Mouse (Mus musculus) intestine, embryonic 14.5 days (tissue): ENCODE data around the gene Tspan13. TPM values are rescaled to one million over a fixed set of nuclear protein-coding genes. Genes with fewer than 3 reads are reported as not detected.
A peak's percentile ranks its signal among the peaks of the same experiment; 100 is the strongest.

Source experiments
- ATAC-seq: fragments of 200-750 bp; cut with Nextera tagmentation; replicated peaks from 2 replicates; pipeline ENCODE4 v1.8.0; 2017; ENCODE audit warnings: low read depth, moderate number of reproducible peaks, moderate TSS enrichment, moderate library complexity; ENCODE audit not compliant: low FRiP score, low TSS enrichment
- DNase-seq: peaks from one replicate; pipeline ENCODE4 v3.0.0-alpha.2; 2018; ENCODE audit warnings: low spot score
- H3K27ac ChIP-seq: fragments of 300-500 bp; sonication (generic); 2 replicates; pipeline ENCODE4 v1.5.1; 2014; ENCODE audit warnings: low read depth, mild to moderate bottlenecking, control low read depth
- H3K27me3 ChIP-seq: fragments of 300-500 bp; sonication (generic); replicated peaks from 2 replicates; pipeline ENCODE4 v1.6.1; 2014; ENCODE audit warnings: low read length, control low read depth; ENCODE audit not compliant: control insufficient read depth, insufficient read depth
- H3K36me3 ChIP-seq: fragments of 300-500 bp; sonication (generic); 2 replicates; pipeline ENCODE4 v1.6.1; 2014; ENCODE audit warnings: low read length, control low read depth; ENCODE audit not compliant: control insufficient read depth, insufficient read depth
- H3K4me1 ChIP-seq: fragments of 300-500 bp; sonication (generic); replicated peaks from 2 replicates; pipeline ENCODE4 v1.6.1; 2014; ENCODE audit warnings: low read length, control low read depth, mixed read lengths; ENCODE audit not compliant: control insufficient read depth, insufficient read depth
- H3K4me2 ChIP-seq: fragments of 300-500 bp; sonication (generic); 2 replicates; pipeline ENCODE4 v1.6.1; 2014; ENCODE audit warnings: low read length
- H3K4me3 ChIP-seq: fragments of 300-500 bp; sonication (generic); 2 replicates; pipeline ENCODE4 v1.5.1; 2014; ENCODE audit warnings: low read depth, low read length, control low read depth, mixed read lengths
- H3K9ac ChIP-seq: fragments of 300-500 bp; sonication (generic); 2 replicates; pipeline ENCODE4 v1.6.1; 2014; ENCODE audit warnings: mild to moderate bottlenecking, low read length
- H3K9me3 ChIP-seq: fragments of 300-500 bp; sonication (generic); 2 replicates; pipeline ENCODE4 v1.6.1; 2016; ENCODE audit warnings: low read length, control low read depth; ENCODE audit not compliant: control insufficient read depth
- WGBS: fragments of 180-500 bp; shearing (Covaris S2); extraction: QIAGEN DNeasy Blood & Tissue Kit; methylation state at CpG from one replicate; pipeline ENCODE4 v1.1.7; 2014; 5-methylcytosine and 5-hydroxymethylcytosine counted together
- polyA plus RNA-seq: library from polyadenylated mRNA; unstranded; fragments of >200 nt; fragmentation: Nextera tagmentation; extraction: Ambion mirVana; gene quantifications from 2 replicates; pipeline ENCODE4 v1.2.1, GENCODE M21; 2014

Tspan13 gene
- polyA plus RNA-seq, 1 experiment from 2014 or later: 90.6 TPM

DNA sequence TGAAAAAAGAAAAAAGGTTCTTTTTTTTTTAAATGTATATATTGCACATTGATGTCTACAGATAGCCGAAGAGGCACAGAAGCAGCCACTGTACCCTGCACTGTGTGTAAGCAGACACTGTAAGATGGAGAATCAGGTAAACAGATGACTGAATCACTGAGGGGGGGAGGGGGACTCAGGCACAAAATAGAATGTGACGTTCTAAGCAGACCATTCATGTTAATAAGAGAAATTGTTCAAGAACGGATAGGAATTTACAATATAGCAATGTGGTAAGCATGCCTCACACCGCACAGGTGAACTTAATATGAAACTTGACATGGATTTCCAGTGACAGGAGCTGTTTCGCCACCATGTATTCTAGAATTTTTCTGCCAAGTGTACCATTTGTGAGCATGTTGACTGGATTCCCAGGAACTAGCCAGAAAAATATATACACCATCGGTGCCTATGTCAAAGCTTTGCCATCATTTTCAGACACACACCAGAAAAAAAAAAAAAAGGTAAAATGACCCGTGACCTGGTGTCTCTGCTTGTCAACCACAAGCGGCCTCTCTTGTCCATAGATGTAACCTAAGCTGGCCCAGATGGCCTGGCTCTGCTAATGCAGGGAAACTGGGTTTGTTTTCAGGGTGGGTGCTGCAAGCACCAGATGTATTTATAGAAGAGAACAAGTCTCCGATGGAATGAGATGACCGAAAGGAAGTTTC, 1.6 kb downstream of the Tspan13 start:
- no peak overlapping the region for H3K9ac ChIP-seq
- no peak overlapping the region for H3K27ac ChIP-seq
- no peaks in the 10 kb centered on the region for H3K9me3 ChIP-seq
- ATAC-seq (no peak), DNase-seq (no peak)
- H3K36me3 ChIP-seq: no peaks in the 10 kb centered on the region
- H3K4me1 ChIP-seq: 0 out of 2 replicates have a peak, but pooled peaks cover 7% of the 10 kb centered on the region
- H3K27me3 ChIP-seq: no peaks in the 10 kb centered on the region
- H3K4me3 ChIP-seq: peak overlapping the region; percentile 76
- 53% methylated on average over 10 of the region's 10 CpGs for WGBS
- peak overlapping the region; percentile 93 for H3K4me2 ChIP-seq

DNA sequence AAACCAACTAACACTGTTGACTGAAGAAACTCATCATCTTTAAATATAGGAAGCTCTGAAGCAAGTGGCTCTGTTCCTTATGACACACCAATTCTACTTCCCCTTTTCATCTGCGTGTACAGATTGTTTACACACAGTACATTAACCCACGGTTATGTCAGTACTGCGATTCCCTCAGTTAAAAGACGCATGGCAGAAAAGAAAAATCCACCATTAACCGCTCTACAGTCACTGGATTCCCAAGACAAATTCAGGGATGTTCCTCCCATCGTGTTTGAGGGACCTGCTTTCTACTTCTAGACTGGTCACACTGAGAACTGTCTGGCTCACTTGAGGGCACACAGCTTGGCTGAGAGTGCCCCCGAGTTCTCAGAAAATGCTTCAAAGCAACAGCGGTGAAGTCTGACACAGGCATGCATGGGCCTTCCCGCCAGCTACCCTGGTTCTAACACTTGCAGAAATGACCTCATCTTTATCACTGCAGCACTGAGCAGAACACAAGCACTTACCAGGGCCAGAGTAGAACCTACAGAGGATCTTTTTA, 2.7 kb downstream of the Tspan13 start:
- H3K4me1 ChIP-seq: 0 out of 2 replicates have a peak, but pooled peaks cover 7% of the 10 kb centered on the region
- H3K4me3 ChIP-seq: no peak overlapping the region
- 58% methylated on average over 9 of the region's 9 CpGs for WGBS
- H3K27me3 ChIP-seq: no peaks in the 10 kb centered on the region
- H3K27ac ChIP-seq: no peak overlapping the region
- H3K9ac ChIP-seq: no peak overlapping the region
- DNase-seq: no peak
- H3K9me3 ChIP-seq: no peaks in the 10 kb centered on the region
- no peaks in the 10 kb centered on the region for H3K36me3 ChIP-seq
- ATAC-seq: no peak
- H3K4me2 ChIP-seq: no peak overlapping the region

- Histone ChIP-seq H3K4me3 (no peak overlapping the region), H3K4me1 (0 out of 2 replicates have a peak, but pooled peaks cover 7% of the 10 kb centered on the region), H3K4me2 (no peak overlapping the region), H3K27ac (no peak overlapping the region), H3K9ac (no peak overlapping the region), H3K36me3 (no peaks in the 10 kb centered on the region), H3K9me3 (no peaks in the 10 kb centered on the region), H3K27me3 (no peaks in the 10 kb centered on the region)
- ATAC-seq (no peak), DNase-seq (no peak)
- WGBS: 77% methylated on average over 10 of the region's 10 CpGs
Observed at GRCm38 (mm10) chr12:36036776-36037175, 5.5 kb downstream of the Tspan13 start.

DNA sequence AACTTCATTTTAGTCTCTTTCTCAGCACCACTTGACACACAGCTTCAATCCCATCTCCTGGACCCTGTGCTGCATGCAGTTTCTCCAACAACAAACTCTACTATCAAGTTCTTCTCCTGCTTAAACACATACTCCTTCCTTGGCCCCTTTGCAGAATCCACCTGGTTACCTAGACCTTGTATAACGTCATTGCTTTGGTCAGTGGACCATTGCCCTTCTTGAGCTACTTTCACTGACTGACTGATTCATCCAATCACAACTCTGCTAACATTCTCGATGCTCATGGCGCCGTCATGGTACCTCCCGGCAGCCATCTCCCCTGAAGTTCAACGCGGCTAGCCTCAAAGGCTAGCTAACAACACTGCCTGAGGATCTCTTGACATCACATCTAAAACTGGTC, 6.2 kb downstream of the Tspan13 start:
- Histone ChIP-seq H3K4me3 (no peak overlapping the region), H3K4me2 (no peak overlapping the region), H3K27me3 (no peaks in the 10 kb centered on the region), H3K36me3 (no peaks in the 10 kb centered on the region), H3K9me3 (no peaks in the 10 kb centered on the region), H3K4me1 (0 out of 2 replicates have a peak, but pooled peaks cover 5% of the 10 kb centered on the region), H3K27ac (no peak overlapping the region), H3K9ac (no peak overlapping the region)
- 96% methylated on average over 7 of the region's 7 CpGs for WGBS
- ATAC-seq: no peak
- DNase-seq: no peak

DNA sequence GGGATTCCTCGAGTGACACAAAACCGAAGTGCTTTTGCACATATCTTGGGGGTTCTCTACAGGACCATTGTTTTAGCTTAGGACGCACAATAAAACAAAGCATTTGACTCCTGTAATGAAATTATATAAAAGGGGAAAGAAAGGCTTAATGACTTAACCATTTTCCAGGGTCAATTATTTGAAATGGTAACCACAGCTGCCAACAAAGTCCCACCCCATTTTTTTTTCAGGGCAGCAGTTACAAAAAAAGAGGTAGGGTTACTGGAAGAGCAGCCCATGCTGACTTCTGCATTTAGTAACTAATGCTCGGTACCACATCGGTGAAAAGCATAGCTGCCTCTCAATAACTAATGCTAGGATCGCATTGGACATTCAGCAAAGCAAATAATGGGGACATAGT, 6.8 kb downstream of the Tspan13 start:
- WGBS: 95% methylated on average over 6 of the region's 6 CpGs
- H3K9me3 ChIP-seq: no peaks in the 10 kb centered on the region
- 0 out of 2 replicates have a peak, but pooled peaks cover 4% of the 10 kb centered on the region for H3K4me1 ChIP-seq
- DNase-seq (no peak), ATAC-seq (no peak)
- H3K4me3 ChIP-seq: no peak overlapping the region
- no peak overlapping the region for H3K27ac ChIP-seq
- H3K36me3 ChIP-seq: no peaks in the 10 kb centered on the region
- H3K9ac ChIP-seq: no peak overlapping the region
- H3K27me3 ChIP-seq: no peaks in the 10 kb centered on the region
- no peak overlapping the region for H3K4me2 ChIP-seq

DNA sequence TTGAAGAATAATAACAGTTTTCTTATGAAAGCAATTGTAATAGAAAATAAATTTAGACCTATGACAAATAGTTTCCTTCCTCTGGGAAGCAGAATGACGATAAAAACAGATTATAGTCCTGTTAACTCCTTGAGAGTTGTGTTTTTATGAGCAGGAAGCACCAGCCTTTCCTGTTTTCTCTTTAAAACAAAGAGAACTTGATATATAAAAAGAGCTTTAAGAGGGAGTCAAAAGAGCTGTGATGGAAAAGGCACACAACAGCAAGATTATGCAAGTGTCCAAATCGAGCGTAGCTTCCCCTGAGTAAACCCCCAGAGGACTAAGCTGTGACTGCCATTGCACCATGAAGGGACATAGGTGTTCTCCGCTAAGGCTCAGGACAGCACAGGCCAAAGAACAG, 9.9 kb downstream of the Tspan13 start:
- Histone ChIP-seq H3K4me1 (no peaks in the 10 kb centered on the region), H3K27ac (no peak overlapping the region), H3K4me3 (no peak overlapping the region), H3K9ac (no peak overlapping the region), H3K9me3 (no peaks in the 10 kb centered on the region), H3K27me3 (no peaks in the 10 kb centered on the region), H3K4me2 (no peak overlapping the region), H3K36me3 (no peaks in the 10 kb centered on the region)
- ATAC-seq: no peak
- no peak for DNase-seq
- 79% methylated on average over 4 of the region's 4 CpGs for WGBS

DNA sequence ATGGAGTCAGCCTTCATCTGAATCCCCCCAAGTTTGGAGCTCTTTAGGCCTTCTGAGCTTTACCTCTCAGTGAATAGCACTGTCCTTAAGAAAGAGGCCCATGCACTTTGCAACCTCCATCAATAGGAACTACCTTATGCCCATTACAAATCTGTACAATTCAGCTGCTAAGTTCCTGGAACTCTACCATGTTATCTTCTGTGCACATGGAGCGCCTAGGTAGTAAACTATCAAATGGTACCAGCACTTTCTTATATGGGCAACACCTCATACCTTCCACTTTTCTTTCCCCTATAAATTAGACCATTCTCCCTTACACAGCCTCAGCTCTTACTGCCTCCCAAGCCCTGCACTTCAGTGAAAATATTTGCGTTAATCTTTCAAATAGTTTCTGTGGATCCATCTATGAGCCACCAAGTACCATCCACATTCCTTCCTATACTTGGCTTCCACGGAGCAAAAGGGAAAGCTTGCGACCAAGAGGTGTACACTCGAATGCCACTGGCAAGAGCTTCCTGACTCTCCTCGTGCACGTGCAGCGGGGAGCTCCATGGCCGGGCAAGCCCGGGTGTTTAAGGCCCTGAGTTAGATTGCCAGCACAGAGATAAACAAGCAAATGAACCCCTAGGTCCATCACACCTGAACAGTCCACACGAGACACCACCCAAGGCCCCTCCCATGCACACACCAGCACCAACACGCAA, 11.5 kb downstream of the Tspan13 start:
- Histone ChIP-seq H3K4me3 (no peak overlapping the region), H3K9ac (no peak overlapping the region), H3K4me2 (no peak overlapping the region), H3K27ac (no peak overlapping the region), H3K4me1 (no peaks in the 10 kb centered on the region), H3K9me3 (no peaks in the 10 kb centered on the region), H3K36me3 (no peaks in the 10 kb centered on the region), H3K27me3 (no peaks in the 10 kb centered on the region)
- 88% methylated on average over 12 of the region's 12 CpGs for WGBS
- ATAC-seq (no peak), DNase-seq (no peak)

- no peak overlapping the region for H3K9ac ChIP-seq
- ATAC-seq: no peak
- H3K4me1 ChIP-seq: no peaks in the 10 kb centered on the region
- no peaks in the 10 kb centered on the region for H3K9me3 ChIP-seq
- 64% methylated on average over 4 of the region's 6 CpGs for WGBS
- DNase-seq: no peak
- no peak overlapping the region for H3K27ac ChIP-seq
- H3K27me3 ChIP-seq: no peaks in the 10 kb centered on the region
- H3K4me2 ChIP-seq: no peak overlapping the region
- no peaks in the 10 kb centered on the region for H3K36me3 ChIP-seq
- no peak overlapping the region for H3K4me3 ChIP-seq
Observed at GRCm38 (mm10) chr12:36029687-36030086, 12.6 kb downstream of the Tspan13 start.
